Mouse (Mus musculus): ENCODE measurements at regions not wholly inside any gene's neighbourhood (a gene's known extent, or its start where the extent isn't known, plus 50 kb on each side); places are given as distances from the start of the nearest gene placed in this dataset.

DNA sequence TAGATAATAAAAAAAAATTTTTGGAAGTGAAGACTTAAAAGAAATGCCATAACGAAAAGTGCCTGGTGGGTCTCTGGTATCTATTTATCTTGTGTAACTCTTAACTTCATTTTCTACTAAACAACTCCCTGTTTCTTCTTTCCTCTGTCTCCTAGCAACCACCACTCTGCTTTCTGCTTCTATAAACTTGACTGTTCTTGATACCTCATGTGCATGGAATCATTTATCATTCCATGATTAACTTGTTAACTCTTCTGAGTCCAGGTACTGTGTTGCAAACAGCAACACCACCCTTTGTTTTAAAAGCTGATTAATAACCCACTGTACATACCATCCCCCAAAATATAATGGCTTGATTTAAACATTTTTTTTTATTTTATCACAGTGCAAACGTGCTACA lies 325.0 kb downstream of the Mettl4 start:
- no peak for DNase-seq (ENCODE audit: low spot score)

DNA sequence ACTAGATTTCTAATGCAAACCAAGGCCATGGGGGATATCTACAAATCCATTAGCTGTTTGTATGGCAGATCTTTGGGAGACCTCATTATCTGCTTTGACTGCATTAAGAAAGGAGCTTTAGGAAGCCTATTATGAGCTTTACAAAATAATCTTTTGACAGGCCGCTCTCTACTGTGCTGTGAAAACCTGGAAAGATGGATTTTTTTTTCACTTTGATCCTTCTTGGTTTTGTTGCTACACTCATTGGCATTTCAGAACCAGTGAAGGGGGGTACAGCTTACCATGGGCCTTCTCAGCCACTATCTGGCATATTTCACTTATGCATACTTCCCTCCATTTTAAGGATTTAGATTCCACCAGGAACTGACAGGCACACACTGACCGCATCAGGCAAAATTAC lies 366.8 kb downstream of the Mettl4 start:
- DNase-seq (ENCODE audit: low spot score), result no peak

DNA sequence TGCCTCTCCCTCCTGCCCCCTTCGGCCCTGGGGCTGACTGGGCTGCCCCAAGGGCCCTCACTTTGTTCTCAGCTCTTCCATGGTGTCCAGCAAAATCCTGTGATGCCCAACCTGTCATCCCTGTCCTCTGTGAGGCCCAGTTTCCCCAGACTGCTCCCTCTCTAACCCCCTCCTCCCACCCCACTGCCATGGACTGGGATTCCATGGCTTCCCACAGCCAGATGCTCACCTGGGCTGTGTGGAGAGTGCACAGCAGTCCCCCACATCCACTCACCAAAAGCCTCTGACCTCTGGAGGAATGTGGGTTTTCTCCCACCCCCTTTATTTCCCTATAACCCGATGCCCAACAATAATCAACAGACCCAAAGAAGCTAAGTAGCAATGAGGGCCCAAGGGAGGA lies 414.1 kb downstream of the Mettl4 start:
- DNase-seq (ENCODE audit: low spot score), result no peak

DNA sequence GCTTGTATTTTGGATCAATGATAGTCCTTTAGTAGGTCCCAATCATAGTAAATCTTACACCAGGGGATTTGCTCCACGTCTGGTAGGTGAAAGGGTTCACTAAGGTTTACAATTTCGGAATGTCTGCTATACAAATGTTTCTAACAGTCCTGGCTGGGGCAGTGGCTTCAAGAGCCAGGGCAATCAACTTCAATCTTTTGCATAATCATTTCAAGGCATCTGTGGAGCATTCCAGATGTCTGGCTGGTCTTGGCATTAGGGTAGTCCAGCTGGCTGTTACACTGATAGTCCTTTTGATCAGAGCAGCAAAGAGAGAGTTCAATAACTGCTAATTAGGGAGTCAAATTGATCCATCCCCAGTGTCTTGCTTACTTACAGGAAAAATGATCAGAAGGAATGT lies 423.6 kb downstream of the Mettl4 start:
- DNase-seq (ENCODE audit: low spot score), result no peak

DNA sequence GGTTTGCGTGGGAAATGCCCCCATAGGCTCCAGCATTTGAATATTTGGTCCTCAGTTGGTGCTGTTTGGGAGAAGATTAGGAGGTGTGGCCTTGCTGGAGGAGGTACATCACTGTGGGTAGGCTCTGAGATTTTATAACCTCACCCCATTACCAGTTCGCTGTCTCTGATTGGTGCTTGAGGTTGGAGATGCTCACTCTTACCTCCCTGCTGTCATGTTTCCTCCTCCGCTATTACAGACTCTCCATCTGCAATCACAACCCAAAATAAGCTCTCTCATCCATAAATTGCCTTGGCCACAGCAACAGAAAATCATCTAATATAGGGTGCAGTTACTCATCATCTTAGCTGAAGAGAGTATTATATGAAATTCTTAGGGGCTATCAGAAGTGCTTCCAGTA lies 458.6 kb downstream of the Mettl4 start:
- DNase-seq (ENCODE audit: low spot score), result no peak

DNA sequence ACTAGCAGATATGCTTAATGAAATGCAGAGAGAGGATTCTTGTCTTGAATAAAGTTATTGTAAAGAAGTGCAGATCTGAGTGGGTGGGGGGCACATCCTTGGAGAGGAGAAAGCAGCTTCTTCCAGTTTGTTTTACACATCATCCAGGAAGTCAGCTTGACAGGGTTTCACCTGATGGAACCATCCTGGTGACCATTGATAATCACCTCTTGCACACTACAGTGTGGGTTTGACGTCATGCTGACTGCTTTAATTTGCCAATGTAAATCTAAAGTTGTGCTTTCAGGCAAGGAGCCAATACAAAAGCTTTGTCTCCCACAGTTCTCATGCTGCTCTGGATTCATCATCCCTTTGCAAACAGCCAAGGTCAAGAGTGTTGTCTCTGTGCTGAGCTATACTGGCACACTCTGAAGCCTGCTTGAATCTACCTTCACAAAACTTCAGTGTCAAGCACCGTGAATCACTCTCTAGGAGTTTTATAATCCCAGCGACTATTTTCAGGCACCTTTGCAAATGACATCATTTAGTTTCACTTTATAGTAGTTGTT lies 462.1 kb downstream of the Mettl4 start:
- DNase-seq (ENCODE audit: low spot score), result no peak

DNA sequence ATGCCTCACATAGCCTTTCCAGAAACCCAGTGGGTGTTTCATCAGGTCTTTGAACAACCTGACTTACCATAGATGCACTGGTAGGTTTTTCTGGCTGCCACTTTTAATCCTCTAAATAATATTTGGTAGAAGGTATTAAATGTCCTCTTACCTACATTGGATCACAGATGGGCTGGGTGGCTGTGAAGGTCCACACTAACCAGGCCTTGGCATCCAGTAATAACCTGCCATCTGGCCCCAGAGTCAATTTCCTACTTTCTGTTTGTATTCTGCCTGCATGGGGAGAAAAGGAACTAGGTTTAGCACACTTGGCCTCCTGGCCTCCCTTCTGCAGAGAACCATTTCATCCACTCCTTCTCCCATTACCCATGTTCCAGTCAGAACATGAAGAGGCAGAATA lies 473.0 kb downstream of the Mettl4 start:
- DNase-seq (ENCODE audit: low spot score), result no peak

DNA sequence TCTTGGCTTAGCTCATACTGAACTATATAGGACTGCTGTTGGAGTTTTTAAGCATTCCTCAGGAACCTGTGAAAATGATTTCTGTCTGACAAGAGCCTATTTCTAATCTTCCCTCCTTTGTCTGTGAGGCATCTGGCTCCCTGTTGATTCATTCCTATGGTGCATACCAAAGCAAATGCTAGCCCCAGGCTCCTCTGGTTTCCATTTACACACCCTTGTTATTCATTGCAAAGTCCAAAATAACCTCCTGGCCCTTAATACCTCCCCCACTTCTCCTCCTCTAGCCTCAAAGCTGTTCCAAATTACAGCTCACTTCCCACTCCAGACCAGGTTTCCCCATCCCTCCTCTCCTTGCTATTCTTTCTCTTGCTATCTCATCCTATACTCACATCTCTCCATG lies 480.1 kb downstream of the Mettl4 start:
- no peak for DNase-seq (ENCODE audit: low spot score)

DNA sequence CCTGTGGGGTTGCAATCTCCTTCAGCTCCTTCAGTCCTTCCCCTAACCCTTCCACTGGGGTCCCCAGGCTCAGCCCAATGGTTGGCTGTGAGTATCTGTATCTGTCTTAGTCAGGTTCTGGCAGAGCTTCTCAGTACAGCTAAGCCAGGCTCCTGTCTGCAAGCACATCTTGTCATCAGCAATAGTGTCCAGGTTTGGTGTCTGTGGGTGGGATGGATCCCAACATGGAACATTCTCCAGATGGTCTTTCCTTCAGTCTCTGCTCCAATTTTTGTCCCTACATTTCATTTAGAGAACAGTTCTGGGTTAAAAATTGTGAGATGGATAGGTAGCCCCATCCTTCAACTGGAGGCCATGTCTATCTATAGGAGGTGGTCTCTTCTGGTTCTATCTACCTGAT lies 494.2 kb downstream of the Mettl4 start:
- DNase-seq (ENCODE audit: low spot score), result peak; percentile 35

DNA sequence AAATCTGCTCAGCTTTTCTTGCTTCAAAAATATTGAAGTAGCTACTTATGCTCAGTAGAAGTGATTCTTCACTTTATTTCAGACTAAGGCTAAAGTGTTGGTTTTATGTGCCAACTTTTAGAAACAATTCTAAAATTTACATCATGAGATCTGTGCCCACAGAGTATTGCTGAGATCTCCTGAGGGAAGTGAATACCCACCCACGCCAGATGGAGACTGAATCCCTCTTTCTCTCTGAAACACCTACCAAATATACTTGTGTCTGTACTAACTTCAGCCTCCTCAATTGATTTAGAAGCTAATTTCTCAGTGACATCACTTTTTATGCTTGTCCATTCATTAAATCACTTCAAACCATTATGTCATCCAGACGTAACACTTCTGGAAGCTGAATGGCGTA lies 495.0 kb downstream of the Mettl4 start:
- peak; percentile 62 for DNase-seq (ENCODE audit: low spot score)

DNA sequence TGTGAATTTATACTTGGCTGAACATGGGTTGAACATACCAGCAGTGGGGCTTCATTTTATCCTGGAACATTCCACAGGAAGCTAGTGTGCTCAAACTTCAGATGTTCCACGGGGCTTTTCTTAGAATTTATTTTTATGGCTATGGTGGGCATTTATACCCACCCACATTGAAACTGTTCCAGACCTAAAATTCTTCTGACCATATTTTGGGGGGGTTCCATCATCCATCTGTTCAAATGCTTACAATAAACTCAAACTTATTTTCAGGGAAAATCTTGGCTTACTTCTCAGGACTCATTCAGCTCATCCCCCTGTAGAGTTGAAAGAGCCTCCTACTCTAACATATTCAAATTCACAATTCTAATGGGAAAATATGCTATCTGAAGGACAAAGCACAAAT lies 506.0 kb downstream of the Mettl4 start:
- DNase-seq (ENCODE audit: low spot score), result no peak

DNA sequence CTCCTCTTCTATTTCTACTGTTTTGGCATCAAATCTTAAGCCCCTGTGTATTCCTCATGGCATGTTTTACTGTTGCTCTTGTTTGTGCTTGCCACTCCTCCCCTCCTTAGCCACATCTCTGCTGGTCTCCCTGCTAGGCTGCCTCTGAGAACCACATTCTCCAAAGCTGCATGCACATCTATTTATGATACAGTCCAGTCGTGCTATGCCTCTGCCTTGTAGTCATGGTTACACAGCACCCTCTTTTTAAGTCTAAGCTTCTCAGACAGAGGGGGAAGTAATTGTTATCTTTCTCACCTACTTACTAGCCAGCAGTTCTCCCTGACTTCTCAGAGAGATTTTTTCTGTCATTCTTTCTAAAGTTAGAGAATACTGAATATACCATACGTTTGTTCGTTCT lies 523.7 kb downstream of the Mettl4 start:
- DNase-seq (ENCODE audit: low spot score), result peak; percentile 9
